In genomic region chr11:20460501-20460921, GRCm38 (mm10) we compare ENCODE assay signal across 9 mouse cellular contexts.
DNase-seq lines count a peak whose midpoint lies in the region; ATAC-seq and TF ChIP-seq lines count a peak whose summit lies in the region.
"Had no signal": no experiment of that assay in that cellular context is flagged by ENCODE, and none has a peak within 500 bp of the region (broad histone marks: within the 10 kb centered on the region; RNA-seq: fewer than 3 reads in every experiment).

No protein-coding gene starts in this region.

- no peak for DNase-seq in heart, embryonic 10.5 days (ENCODE audit: low spot score)
- no peak for DNase-seq in heart, adult 9 months (ENCODE audit: low spot score in 2 of 2)
- peak; percentile 27 for DNase-seq in midbrain, embryonic 14.5 days
- no peak for DNase-seq in midbrain, embryonic 11.5 days (ENCODE audit: low spot score, missing footprints)
- DNase-seq in forebrain, postnatal 0 days: peak; percentile 72
- peak; percentile 77 for DNase-seq in midbrain, postnatal 0 days (ENCODE audit: low spot score)
- DNase-seq in embryo, embryonic 10.5 days (ENCODE audit: low spot score): no peak
- DNase-seq: kidney, postnatal 10 days had no signal

- H3K36me3 ChIP-seq in heart, embryonic 10.5 days: no peaks in the 10 kb centered on the region
- H3K36me3 ChIP-seq in midbrain, embryonic 14.5 days (ENCODE audit: control insufficient read depth, insufficient read depth, low read length): no peaks in the 10 kb centered on the region
- no peaks in the 10 kb centered on the region for H3K36me3 ChIP-seq in midbrain, embryonic 11.5 days (ENCODE audit: control insufficient read depth, insufficient read depth, low read length)
- no peaks in the 10 kb centered on the region for H3K36me3 ChIP-seq in forebrain, postnatal 0 days (ENCODE audit: insufficient read depth)
- H3K36me3 ChIP-seq in midbrain, postnatal 0 days (ENCODE audit: insufficient read depth, low read length): no peaks in the 10 kb centered on the region

- no peak for TF ChIP-seq CTCF in forebrain, postnatal 0 days (IDR thresholded peaks at IDR 0.05; ENCODE audit: low read depth)
- no peak for TF ChIP-seq CTCF in midbrain, postnatal 0 days (IDR thresholded peaks at IDR 0.05)

- no peaks in the 10 kb centered on the region for H3K9me3 ChIP-seq in heart, embryonic 10.5 days
- H3K9me3 ChIP-seq in midbrain, embryonic 14.5 days (ENCODE audit: control insufficient read depth, low read length): no peaks in the 10 kb centered on the region
- H3K9me3 ChIP-seq in midbrain, embryonic 11.5 days (ENCODE audit: control insufficient read depth, low read length): no peaks in the 10 kb centered on the region
- no peaks in the 10 kb centered on the region for H3K9me3 ChIP-seq in forebrain, postnatal 0 days (ENCODE audit: low read length)
- H3K9me3 ChIP-seq in midbrain, postnatal 0 days (ENCODE audit: low read length): no peaks in the 10 kb centered on the region

- H3K27me3 ChIP-seq in heart, embryonic 10.5 days (ENCODE audit: insufficient read depth, poor library complexity, severe bottlenecking): peaks cover 28% of the 10 kb centered on the region
- H3K27me3 ChIP-seq in midbrain, embryonic 14.5 days (ENCODE audit: control insufficient read depth, insufficient read depth, low read length): no peaks in the 10 kb centered on the region
- H3K27me3 ChIP-seq in midbrain, embryonic 11.5 days (ENCODE audit: control insufficient read depth, insufficient read depth, low read length): no peaks in the 10 kb centered on the region; the same call in 1 of the 2 replicates
- no peaks in the 10 kb centered on the region for H3K27me3 ChIP-seq in forebrain, postnatal 0 days (ENCODE audit: insufficient read depth, low read length)
- no peaks in the 10 kb centered on the region for H3K27me3 ChIP-seq in midbrain, postnatal 0 days (ENCODE audit: insufficient read depth, low read length)

- H3K9ac ChIP-seq in midbrain, embryonic 14.5 days (replicated peaks; ENCODE audit: low read length): no peak overlapping the region
- no peak overlapping the region for H3K9ac ChIP-seq in midbrain, embryonic 11.5 days (ENCODE audit: low read length)
- H3K9ac ChIP-seq in forebrain, postnatal 0 days: no peak overlapping the region
- no peak overlapping the region for H3K9ac ChIP-seq in midbrain, postnatal 0 days (replicated peaks; ENCODE audit: low read length, poor library complexity, severe bottlenecking)

- peaks cover 19% of the 10 kb centered on the region for H3K4me1 ChIP-seq in heart, embryonic 10.5 days
- no peaks in the 10 kb centered on the region; the same call in 1 of the 2 replicates for H3K4me1 ChIP-seq in midbrain, embryonic 14.5 days (ENCODE audit: control insufficient read depth, insufficient read depth, low read length)
- peaks cover 4% of the 10 kb centered on the region for H3K4me1 ChIP-seq in midbrain, embryonic 11.5 days (ENCODE audit: control insufficient read depth, insufficient read depth, low read length)
- H3K4me1 ChIP-seq in forebrain, postnatal 0 days (ENCODE audit: insufficient read depth): no peaks in the 10 kb centered on the region
- H3K4me1 ChIP-seq in midbrain, postnatal 0 days (ENCODE audit: insufficient read depth, low read length): no peaks in the 10 kb centered on the region

- WGBS in heart, embryonic 10.5 days: 50% methylated on average over 7 of the region's 7 CpGs
- 72% methylated on average over 7 of the region's 7 CpGs for WGBS in midbrain, embryonic 14.5 days
- WGBS in midbrain, embryonic 11.5 days: 55% methylated on average over 7 of the region's 7 CpGs
- 41% methylated on average over 7 of the region's 7 CpGs for WGBS in forebrain, postnatal 0 days
- 46% methylated on average over 7 of the region's 7 CpGs for WGBS in midbrain, postnatal 0 days

- ATAC-seq in midbrain, embryonic 14.5 days (ENCODE audit: low FRiP score, low TSS enrichment): no peak
- no peak for ATAC-seq in midbrain, embryonic 11.5 days (ENCODE audit: low FRiP score)
- peak; percentile 74 for ATAC-seq in forebrain, postnatal 0 days
- peak; percentile 60 for ATAC-seq in midbrain, postnatal 0 days (ENCODE audit: low FRiP score)
- no peak for ATAC-seq in activated CD4-positive, CD25-positive, alpha-beta regulatory T cell, adult 4 months

- H3K4me2 ChIP-seq in midbrain, embryonic 14.5 days (ENCODE audit: low read length): no peak overlapping the region
- H3K4me2 ChIP-seq in midbrain, embryonic 11.5 days: no peak overlapping the region
- no peak overlapping the region for H3K4me2 ChIP-seq in forebrain, postnatal 0 days (ENCODE audit: low read depth)
- no peak overlapping the region for H3K4me2 ChIP-seq in midbrain, postnatal 0 days (ENCODE audit: low read depth, low read length, poor library complexity, severe bottlenecking)

- H3K27ac ChIP-seq in heart, embryonic 10.5 days: 0 out of 2 replicates have a peak overlapping the region, but pooled peaks have one; percentile 17
- no peak overlapping the region for H3K27ac ChIP-seq in midbrain, embryonic 14.5 days (replicated peaks; ENCODE audit: low read depth, low read length)
- H3K27ac ChIP-seq in midbrain, embryonic 11.5 days (ENCODE audit: low read depth, low read length): no peak overlapping the region
- peak overlapping the region; percentile 54; the same call in 1 of the 2 replicates for H3K27ac ChIP-seq in forebrain, postnatal 0 days (ENCODE audit: low read depth, low read length)
- H3K27ac ChIP-seq in midbrain, postnatal 0 days (ENCODE audit: low read depth, low read length): peak overlapping the region; percentile 47; the same call in 1 of the 2 replicates

- H3K4me3 ChIP-seq in heart, embryonic 10.5 days: no peak overlapping the region
- H3K4me3 ChIP-seq in midbrain, embryonic 14.5 days (replicated peaks; ENCODE audit: low read depth, low read length): no peak overlapping the region
- H3K4me3 ChIP-seq in midbrain, embryonic 11.5 days (ENCODE audit: low read depth, low read length): no peak overlapping the region
- no peak overlapping the region for H3K4me3 ChIP-seq in forebrain, postnatal 0 days (ENCODE audit: low read depth, low read length)
- H3K4me3 ChIP-seq in midbrain, postnatal 0 days (ENCODE audit: low read depth, low read length): no peak overlapping the region

Comparison
In these comparisons a context has a peak if more than half of its experiments do, and no peak if none do; other contexts are left out.
1. DNase-seq: peak in midbrain, embryonic 14.5 days (single experiment), forebrain, postnatal 0 days (single experiment) and midbrain, postnatal 0 days (single experiment); none in heart, embryonic 10.5 days (single experiment), heart, adult 9 months (0 of 2), midbrain, embryonic 11.5 days (single experiment) and embryo, embryonic 10.5 days (single experiment).
2. H3K27ac ChIP-seq: peak in heart, embryonic 10.5 days (single experiment), forebrain, postnatal 0 days (single experiment) and midbrain, postnatal 0 days (single experiment); none in midbrain, embryonic 14.5 days (single experiment) and midbrain, embryonic 11.5 days (single experiment).
3. ATAC-seq: peak in forebrain, postnatal 0 days (single experiment) and midbrain, postnatal 0 days (single experiment); none in midbrain, embryonic 14.5 days (single experiment), midbrain, embryonic 11.5 days (single experiment) and activated CD4-positive, CD25-positive, alpha-beta regulatory T cell, adult 4 months (single experiment).